Mouse (Mus musculus): ENCODE measurements at regions not wholly inside any gene's neighbourhood (a gene's known extent, or its start where the extent isn't known, plus 50 kb on each side); places are given as distances from the start of the nearest gene placed in this dataset.

- WGBS = 73% methylated on average over 7 of the region's 7 CpGs
- Histone ChIP-seq H3K4me2 (ENCODE audit: low read depth, low read length) (no peak overlapping the region), H3K4me1 (ENCODE audit: control insufficient read depth, insufficient read depth, low read length) (no peaks in the 10 kb centered on the region), H3K4me3 (ENCODE audit: low read depth, low read length) (no peak overlapping the region), H3K27me3 (replicated peaks; ENCODE audit: control insufficient read depth, insufficient read depth, low read length) (no peaks in the 10 kb centered on the region), H3K9me3 (ENCODE audit: control insufficient read depth, low read length) (no peaks in the 10 kb centered on the region), H3K36me3 (ENCODE audit: control insufficient read depth, insufficient read depth, low read length) (no peaks in the 10 kb centered on the region), H3K9ac (ENCODE audit: low read depth, low read length) (no peak overlapping the region), H3K27ac (replicated peaks; ENCODE audit: low read depth, low read length) (no peak overlapping the region)
- DNase-seq (ENCODE audit: low spot score) (peak; percentile 57), ATAC-seq (ENCODE audit: low read depth) (no peak)
Observed at GRCm38 (mm10) chr2:128444599-128445011, 146.4 kb upstream of the Spdye4c start.

- H3K36me3 ChIP-seq (ENCODE audit: control insufficient read depth, insufficient read depth, low read length) = no peaks in the 10 kb centered on the region
- no peaks in the 10 kb centered on the region for H3K9me3 ChIP-seq (ENCODE audit: control insufficient read depth, low read length)
- no peak for ATAC-seq (ENCODE audit: low read depth)
- H3K27me3 ChIP-seq (replicated peaks; ENCODE audit: control insufficient read depth, insufficient read depth, low read length) = no peaks in the 10 kb centered on the region
- 83% methylated on average over 5 of the region's 5 CpGs for WGBS
- H3K4me3 ChIP-seq (ENCODE audit: low read depth, low read length) = no peak overlapping the region
- no peak for DNase-seq (ENCODE audit: low spot score)
- H3K27ac ChIP-seq (replicated peaks; ENCODE audit: low read depth, low read length) = no peak overlapping the region
- H3K4me1 ChIP-seq (ENCODE audit: control insufficient read depth, insufficient read depth, low read length) = no peaks in the 10 kb centered on the region
- H3K9ac ChIP-seq (ENCODE audit: low read depth, low read length) = no peak overlapping the region
- H3K4me2 ChIP-seq (ENCODE audit: low read depth, low read length) = no peak overlapping the region
Observed at GRCm38 (mm10) chr2:128445443-128445842, 145.6 kb upstream of the Spdye4c start.

- no peak overlapping the region for H3K27ac ChIP-seq (replicated peaks; ENCODE audit: low read depth, low read length)
- no peak overlapping the region for H3K4me2 ChIP-seq (ENCODE audit: low read depth, low read length)
- no peak overlapping the region for H3K9ac ChIP-seq (ENCODE audit: low read depth, low read length)
- no peaks in the 10 kb centered on the region for H3K9me3 ChIP-seq (ENCODE audit: control insufficient read depth, low read length)
- H3K36me3 ChIP-seq (ENCODE audit: control insufficient read depth, insufficient read depth, low read length) = no peaks in the 10 kb centered on the region
- no peak for ATAC-seq (ENCODE audit: low read depth)
- no peaks in the 10 kb centered on the region for H3K27me3 ChIP-seq (replicated peaks; ENCODE audit: control insufficient read depth, insufficient read depth, low read length)
- WGBS = 75% methylated on average over 3 of the region's 3 CpGs
- H3K4me1 ChIP-seq (ENCODE audit: control insufficient read depth, insufficient read depth, low read length) = no peaks in the 10 kb centered on the region
- no peak overlapping the region for H3K4me3 ChIP-seq (ENCODE audit: low read depth, low read length)
- no peak for DNase-seq (ENCODE audit: low spot score)
Observed at GRCm38 (mm10) chr2:128449294-128449693, 141.7 kb upstream of the Spdye4c start.

DNA sequence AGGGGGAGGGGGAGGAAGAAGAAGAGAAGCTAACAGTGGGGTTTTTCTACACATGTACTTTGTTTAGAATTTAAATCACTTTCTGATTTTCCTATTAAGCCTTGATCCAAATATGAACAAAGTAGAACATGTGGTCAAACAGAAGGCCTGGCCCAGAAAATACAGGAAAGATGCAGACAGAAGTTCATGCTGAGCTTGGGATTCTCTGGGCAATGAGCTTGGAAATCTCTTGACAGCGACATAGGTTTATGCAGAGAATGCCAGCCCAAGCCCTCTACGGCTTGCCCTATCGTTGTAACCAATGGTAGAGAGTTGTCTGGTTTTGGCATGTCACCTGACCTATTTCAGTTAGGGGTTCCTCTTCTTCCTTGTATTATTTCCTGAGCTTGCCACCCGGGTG lies 141.0 kb upstream of the Spdye4c start:
- DNase-seq (ENCODE audit: low spot score) (no peak), ATAC-seq (ENCODE audit: low read depth) (no peak)
- Histone ChIP-seq H3K4me3 (ENCODE audit: low read depth, low read length) (no peak overlapping the region), H3K9ac (ENCODE audit: low read depth, low read length) (no peak overlapping the region), H3K27me3 (replicated peaks; ENCODE audit: control insufficient read depth, insufficient read depth, low read length) (no peaks in the 10 kb centered on the region), H3K4me1 (ENCODE audit: control insufficient read depth, insufficient read depth, low read length) (no peaks in the 10 kb centered on the region), H3K9me3 (ENCODE audit: control insufficient read depth, low read length) (no peaks in the 10 kb centered on the region), H3K27ac (replicated peaks; ENCODE audit: low read depth, low read length) (no peak overlapping the region), H3K36me3 (ENCODE audit: control insufficient read depth, insufficient read depth, low read length) (no peaks in the 10 kb centered on the region), H3K4me2 (ENCODE audit: low read depth, low read length) (no peak overlapping the region)
- WGBS = 92% methylated on average over 4 of the region's 4 CpGs

DNA sequence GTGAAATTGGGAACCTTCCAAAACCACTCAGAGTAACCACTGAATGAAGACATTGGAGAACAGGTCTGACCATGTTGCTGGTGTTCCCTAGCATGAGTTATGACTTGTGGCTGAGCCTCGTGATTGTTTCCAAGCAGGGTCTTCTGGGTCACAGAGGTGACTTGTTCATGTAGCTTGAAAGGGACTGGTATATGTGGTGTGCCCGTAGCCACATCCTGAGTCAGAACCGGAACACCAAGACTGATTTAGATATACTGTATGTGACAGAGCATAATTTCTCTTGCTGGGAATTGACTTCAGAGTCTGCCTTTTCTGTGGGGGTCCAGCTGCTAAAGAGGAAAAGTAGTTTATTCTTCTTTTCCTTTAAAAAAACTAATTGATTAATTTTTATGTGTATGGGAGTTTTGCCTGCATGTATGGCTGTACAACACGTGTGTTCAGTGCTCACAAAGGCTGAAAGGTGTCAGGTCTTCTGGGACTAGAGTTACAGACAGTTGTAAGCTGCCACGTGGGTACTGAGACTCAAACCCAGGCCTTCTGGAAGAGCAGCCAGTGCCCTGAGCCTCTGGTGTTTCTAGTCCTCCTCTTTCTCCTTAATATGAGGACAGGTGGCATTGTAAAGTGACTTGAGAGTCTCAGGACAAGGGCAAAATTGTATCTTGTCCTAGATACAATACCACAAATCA lies 139.3 kb upstream of the Spdye4c start:
- no peaks in the 10 kb centered on the region for H3K27me3 ChIP-seq (replicated peaks; ENCODE audit: control insufficient read depth, insufficient read depth, low read length)

DNA sequence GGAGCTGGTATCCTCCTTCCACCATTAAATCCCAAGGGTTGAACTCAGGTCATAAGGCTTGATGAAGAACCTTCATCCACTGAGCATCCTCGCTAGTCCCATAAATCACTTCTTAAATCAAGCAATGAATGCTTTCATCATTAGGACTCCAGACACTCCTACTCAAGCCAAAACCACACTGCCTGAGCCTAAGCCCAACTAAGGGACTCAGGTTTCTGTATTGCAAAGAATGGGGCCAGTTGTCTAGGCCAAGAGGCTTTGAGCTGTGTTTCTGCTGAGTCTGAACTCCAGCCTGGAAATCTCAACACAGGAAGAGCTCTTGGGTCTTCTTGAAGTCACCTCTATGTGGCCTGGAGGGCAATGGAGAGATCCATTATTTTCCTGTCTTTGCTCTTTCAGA lies 138.4 kb upstream of the Spdye4c start:
- DNase-seq (ENCODE audit: low spot score) = no peak
- no peaks in the 10 kb centered on the region for H3K27me3 ChIP-seq (replicated peaks; ENCODE audit: control insufficient read depth, insufficient read depth, low read length)
- no peaks in the 10 kb centered on the region for H3K36me3 ChIP-seq (ENCODE audit: control insufficient read depth, insufficient read depth, low read length)
- no peak for ATAC-seq (ENCODE audit: low read depth)
- no peaks in the 10 kb centered on the region for H3K4me1 ChIP-seq (ENCODE audit: control insufficient read depth, insufficient read depth, low read length)
- no peak overlapping the region for H3K4me3 ChIP-seq (ENCODE audit: low read depth, low read length)
- H3K9ac ChIP-seq (ENCODE audit: low read depth, low read length) = no peak overlapping the region
- 93% methylated on average over 1 of the region's 1 CpGs for WGBS
- no peaks in the 10 kb centered on the region for H3K9me3 ChIP-seq (ENCODE audit: control insufficient read depth, low read length)
- no peak overlapping the region for H3K4me2 ChIP-seq (ENCODE audit: low read depth, low read length)
- no peak overlapping the region for H3K27ac ChIP-seq (replicated peaks; ENCODE audit: low read depth, low read length)

More for the DNA sequence above, 139.3 kb upstream of the Spdye4c start:
- no peaks in the 10 kb centered on the region for H3K9me3 ChIP-seq (ENCODE audit: control insufficient read depth, low read length)
- WGBS = 71% methylated on average over 5 of the region's 5 CpGs
- no peaks in the 10 kb centered on the region for H3K36me3 ChIP-seq (ENCODE audit: control insufficient read depth, insufficient read depth, low read length)
- H3K27ac ChIP-seq (replicated peaks; ENCODE audit: low read depth, low read length) = no peak overlapping the region
- ATAC-seq (ENCODE audit: low read depth) (no peak), DNase-seq (ENCODE audit: low spot score) (no peak)
- H3K4me3 ChIP-seq (ENCODE audit: low read depth, low read length) = no peak overlapping the region
- H3K4me2 ChIP-seq (ENCODE audit: low read depth, low read length) = no peak overlapping the region
- H3K9ac ChIP-seq (ENCODE audit: low read depth, low read length) = no peak overlapping the region
- H3K4me1 ChIP-seq (ENCODE audit: control insufficient read depth, insufficient read depth, low read length) = no peaks in the 10 kb centered on the region

- no peaks in the 10 kb centered on the region for H3K9me3 ChIP-seq (ENCODE audit: control insufficient read depth, low read length)
- H3K4me2 ChIP-seq (ENCODE audit: low read depth, low read length) = no peak overlapping the region
Observed at GRCm38 (mm10) chr2:128454509-128454908, 136.5 kb upstream of the Spdye4c start.

DNA sequence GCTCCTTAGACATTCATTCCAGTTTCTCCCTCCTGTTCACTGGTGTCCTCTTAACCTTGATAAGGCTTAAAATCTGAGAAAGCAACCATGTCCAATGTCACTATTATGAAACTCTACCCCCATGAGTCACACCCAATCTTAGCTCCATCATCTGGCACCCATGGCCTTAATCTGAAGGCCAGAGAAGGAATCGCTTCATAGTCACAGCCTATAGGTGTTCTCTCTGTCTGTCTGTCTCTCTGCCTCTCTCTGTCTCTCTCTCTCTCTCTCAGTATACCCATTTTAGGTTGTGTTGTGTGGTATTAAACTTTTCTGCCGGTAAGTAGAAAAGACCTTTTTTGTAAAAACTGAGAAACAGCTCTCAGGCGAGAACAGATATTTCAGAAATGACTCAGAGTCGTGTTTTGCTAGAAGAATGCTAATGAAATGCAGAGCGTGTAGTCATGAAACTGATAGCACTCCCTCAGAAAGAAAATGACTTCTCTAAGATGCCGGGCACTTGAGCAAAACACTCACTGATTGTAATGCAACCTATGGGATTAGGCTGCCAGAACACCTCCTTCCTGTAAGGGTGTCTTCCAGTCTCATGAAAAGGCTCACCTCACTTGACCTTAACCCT lies 133.3 kb upstream of the Spdye4c start:
- ATAC-seq (ENCODE audit: low read depth) (no peak), DNase-seq (ENCODE audit: low spot score) (no peak)
- Histone ChIP-seq H3K9ac (ENCODE audit: low read depth, low read length) (no peak overlapping the region), H3K9me3 (ENCODE audit: control insufficient read depth, low read length) (no peaks in the 10 kb centered on the region), H3K4me3 (ENCODE audit: low read depth, low read length) (no peak overlapping the region), H3K36me3 (ENCODE audit: control insufficient read depth, insufficient read depth, low read length) (no peaks in the 10 kb centered on the region), H3K27me3 (replicated peaks; ENCODE audit: control insufficient read depth, insufficient read depth, low read length) (no peaks in the 10 kb centered on the region), H3K4me1 (ENCODE audit: control insufficient read depth, insufficient read depth, low read length) (no peaks in the 10 kb centered on the region), H3K4me2 (ENCODE audit: low read depth, low read length) (no peak overlapping the region), H3K27ac (replicated peaks; ENCODE audit: low read depth, low read length) (no peak overlapping the region)
- WGBS = 46% methylated on average over 6 of the region's 6 CpGs

More at GRCm38 (mm10) chr2:128454509-128454908, 136.5 kb upstream of the Spdye4c start:
- Histone ChIP-seq H3K36me3 (ENCODE audit: control insufficient read depth, insufficient read depth, low read length) (no peaks in the 10 kb centered on the region), H3K27me3 (replicated peaks; ENCODE audit: control insufficient read depth, insufficient read depth, low read length) (no peaks in the 10 kb centered on the region), H3K9ac (ENCODE audit: low read depth, low read length) (no peak overlapping the region), H3K27ac (replicated peaks; ENCODE audit: low read depth, low read length) (no peak overlapping the region), H3K4me3 (ENCODE audit: low read depth, low read length) (no peak overlapping the region), H3K4me1 (ENCODE audit: control insufficient read depth, insufficient read depth, low read length) (no peaks in the 10 kb centered on the region)
- 85% methylated on average over 13 of the region's 13 CpGs for WGBS
- DNase-seq (ENCODE audit: low spot score) = no peak
- ATAC-seq (ENCODE audit: low read depth) = no peak

Data from embryonic facial prominence, embryonic 14.5 days (tissue).